ENCODE assay signal across 19 mouse cellular contexts in genomic region chr14:25696356-25696755, GRCm38 (mm10). TPM values are rescaled to one million over a fixed set of nuclear protein-coding genes. Genes with fewer than 3 reads are reported as not detected.
DNase-seq lines count a peak whose midpoint lies in the region; ATAC-seq and TF ChIP-seq lines count a peak whose summit lies in the region.
"Had no signal": no experiment of that assay in that cellular context is flagged by ENCODE, and none has a peak within 500 bp of the region (broad histone marks: within the 10 kb centered on the region; RNA-seq: fewer than 3 reads in every experiment).

No protein-coding gene starts in this region.

- no peak overlapping the region for H3K27ac ChIP-seq in heart, embryonic 13.5 days (replicated peaks)
- H3K27ac ChIP-seq in heart, embryonic 11.5 days (ENCODE audit: low read depth, low read length) = no peak overlapping the region
- no peak overlapping the region for H3K27ac ChIP-seq in liver, embryonic 12.5 days
- H3K27ac ChIP-seq in liver, postnatal 0 days (ENCODE audit: low read depth) = no peak overlapping the region
- no peak overlapping the region for H3K27ac ChIP-seq in stomach, postnatal 0 days (replicated peaks)
- no peak overlapping the region for H3K27ac ChIP-seq in hindbrain, embryonic 11.5 days (ENCODE audit: low read depth, low read length)
- H3K27ac ChIP-seq: limb, embryonic 13.5 days; macrophage; midbrain, embryonic 12.5 days had no signal

- WGBS in heart, embryonic 13.5 days = 69% methylated on average over 2 of the region's 2 CpGs
- WGBS in heart, embryonic 11.5 days (ENCODE audit: insufficient replicate concordance) = 63% methylated on average over 2 of the region's 2 CpGs
- 61% methylated on average over 2 of the region's 2 CpGs for WGBS in liver, embryonic 12.5 days (ENCODE audit: insufficient replicate concordance)
- WGBS in liver, postnatal 0 days (ENCODE audit: insufficient replicate concordance) = 84% methylated on average over 2 of the region's 2 CpGs
- 59% methylated on average over 2 of the region's 2 CpGs for WGBS in stomach, postnatal 0 days
- WGBS in hindbrain, embryonic 11.5 days = 75% methylated on average over 2 of the region's 2 CpGs

- H3K4me1 ChIP-seq in heart, embryonic 13.5 days = peaks cover 39% of the 10 kb centered on the region
- H3K4me1 ChIP-seq in heart, embryonic 11.5 days (ENCODE audit: control insufficient read depth, insufficient read depth, low read length) = peaks cover 13% of the 10 kb centered on the region
- peaks cover 42% of the 10 kb centered on the region for H3K4me1 ChIP-seq in liver, embryonic 12.5 days
- H3K4me1 ChIP-seq in liver, postnatal 0 days (ENCODE audit: insufficient read depth) = peaks cover 14% of the 10 kb centered on the region
- H3K4me1 ChIP-seq in stomach, postnatal 0 days (replicated peaks; ENCODE audit: control insufficient read depth, insufficient read depth) = no peaks in the 10 kb centered on the region
- H3K4me1 ChIP-seq in hindbrain, embryonic 11.5 days (replicated peaks; ENCODE audit: control insufficient read depth, insufficient read depth, low read length) = peaks cover 6% of the 10 kb centered on the region; the same call in 1 of the 2 replicates

- peak; percentile 27 for DNase-seq in adrenal gland, postnatal 10 days
- DNase-seq in adrenal gland, postnatal 36 days = no peak
- no peak for DNase-seq in liver, postnatal 0 days
- DNase-seq in stomach, postnatal 0 days (ENCODE audit: low spot score) = no peak
- DNase-seq in hindbrain, embryonic 11.5 days (ENCODE audit: low spot score) = no peak
- DNase-seq: cerebellum, postnatal 14 days; gastrocnemius, adult 2 months; kidney, adult 11 months; right cerebral cortex, adult 18-20 months had no signal

- no peaks in the 10 kb centered on the region for H3K27me3 ChIP-seq in heart, embryonic 13.5 days (replicated peaks)
- H3K27me3 ChIP-seq in heart, embryonic 11.5 days (ENCODE audit: control insufficient read depth, insufficient read depth, low read length) = no peaks in the 10 kb centered on the region
- H3K27me3 ChIP-seq in liver, embryonic 12.5 days (replicated peaks) = peaks cover 7% of the 10 kb centered on the region; the same call in 1 of the 2 replicates
- H3K27me3 ChIP-seq in liver, postnatal 0 days (ENCODE audit: insufficient read depth, low read length) = no peaks in the 10 kb centered on the region
- no peaks in the 10 kb centered on the region for H3K27me3 ChIP-seq in stomach, postnatal 0 days (ENCODE audit: control insufficient read depth, insufficient read depth, low read length)
- no peaks in the 10 kb centered on the region for H3K27me3 ChIP-seq in hindbrain, embryonic 11.5 days (ENCODE audit: control insufficient read depth, insufficient read depth, low read length)
- H3K27me3 ChIP-seq: limb, embryonic 13.5 days; midbrain, embryonic 12.5 days had no signal

- peaks cover 55% of the 10 kb centered on the region for H3K36me3 ChIP-seq in heart, embryonic 13.5 days
- peaks cover 22% of the 10 kb centered on the region for H3K36me3 ChIP-seq in heart, embryonic 11.5 days (ENCODE audit: control insufficient read depth, insufficient read depth, low read length)
- H3K36me3 ChIP-seq in liver, embryonic 12.5 days = peaks cover 48% of the 10 kb centered on the region
- H3K36me3 ChIP-seq in liver, postnatal 0 days (replicated peaks; ENCODE audit: insufficient read depth, low read length) = peaks cover 34% of the 10 kb centered on the region
- peaks cover 14% of the 10 kb centered on the region for H3K36me3 ChIP-seq in stomach, postnatal 0 days (ENCODE audit: control insufficient read depth, insufficient read depth, low read length)
- H3K36me3 ChIP-seq in hindbrain, embryonic 11.5 days (ENCODE audit: control insufficient read depth, insufficient read depth, low read length) = peaks cover 2% of the 10 kb centered on the region; the same call in 1 of the 2 replicates

- no peaks in the 10 kb centered on the region for H3K9me3 ChIP-seq in heart, embryonic 13.5 days
- no peaks in the 10 kb centered on the region for H3K9me3 ChIP-seq in heart, embryonic 11.5 days (replicated peaks; ENCODE audit: control insufficient read depth, low read length)
- H3K9me3 ChIP-seq in liver, embryonic 12.5 days (replicated peaks) = no peaks in the 10 kb centered on the region
- H3K9me3 ChIP-seq in liver, postnatal 0 days (ENCODE audit: low read length) = no peaks in the 10 kb centered on the region
- no peaks in the 10 kb centered on the region for H3K9me3 ChIP-seq in stomach, postnatal 0 days (ENCODE audit: control insufficient read depth, low read length)
- no peaks in the 10 kb centered on the region for H3K9me3 ChIP-seq in hindbrain, embryonic 11.5 days (ENCODE audit: control insufficient read depth, low read length)
- H3K9me3 ChIP-seq: G1E; hindbrain, embryonic 10.5 days; limb, embryonic 13.5 days; midbrain, embryonic 12.5 days had no signal

- peak overlapping the region; percentile 93 for H3K4me2 ChIP-seq in heart, embryonic 13.5 days
- no peak overlapping the region for H3K4me2 ChIP-seq in heart, embryonic 11.5 days
- H3K4me2 ChIP-seq in liver, embryonic 12.5 days = peak overlapping the region; percentile 98; the same call in 1 of the 2 replicates
- no peak overlapping the region for H3K4me2 ChIP-seq in liver, postnatal 0 days (ENCODE audit: low read depth, low read length)
- peak overlapping the region; percentile 98; the same call in 1 of the 2 replicates for H3K4me2 ChIP-seq in stomach, postnatal 0 days (replicated peaks; ENCODE audit: low read depth)
- H3K4me2 ChIP-seq in hindbrain, embryonic 11.5 days (replicated peaks; ENCODE audit: low read depth, low read length) = no peak overlapping the region
- H3K4me2 ChIP-seq: midbrain, embryonic 12.5 days had no signal

- H3K9ac ChIP-seq in heart, embryonic 13.5 days = 0 out of 2 replicates have a peak overlapping the region, but pooled peaks have one; percentile 98
- H3K9ac ChIP-seq in heart, embryonic 11.5 days (ENCODE audit: low read depth, low read length) = no peak overlapping the region
- no peak overlapping the region for H3K9ac ChIP-seq in liver, embryonic 12.5 days
- H3K9ac ChIP-seq in liver, postnatal 0 days (replicated peaks) = no peak overlapping the region
- H3K9ac ChIP-seq in stomach, postnatal 0 days (ENCODE audit: low read length) = no peak overlapping the region
- H3K9ac ChIP-seq in hindbrain, embryonic 11.5 days (ENCODE audit: low read depth, low read length) = no peak overlapping the region
- H3K9ac ChIP-seq: midbrain, embryonic 12.5 days had no signal

- H3K4me3 ChIP-seq in heart, embryonic 13.5 days = peak overlapping the region; percentile 95; the same call in 1 of the 2 replicates
- no peak overlapping the region for H3K4me3 ChIP-seq in heart, embryonic 11.5 days (ENCODE audit: low read depth, low read length)
- H3K4me3 ChIP-seq in liver, embryonic 12.5 days = no peak overlapping the region
- no peak overlapping the region for H3K4me3 ChIP-seq in liver, postnatal 0 days (ENCODE audit: low read depth, low read length)
- no peak overlapping the region for H3K4me3 ChIP-seq in stomach, postnatal 0 days (ENCODE audit: low read depth, low read length)
- H3K4me3 ChIP-seq in hindbrain, embryonic 11.5 days (ENCODE audit: low read depth, low read length) = no peak overlapping the region
- H3K4me3 ChIP-seq: gastrocnemius, adult 2 months; hindbrain, embryonic 10.5 days; limb, embryonic 13.5 days; midbrain, embryonic 12.5 days had no signal

- no peak for TF ChIP-seq EP300 in liver, postnatal 0 days (IDR thresholded peaks at IDR 0.05; ENCODE audit: low read depth)
- no peak for TF ChIP-seq EP300 in stomach, postnatal 0 days (optimal IDR thresholded peaks at IDR 0.05)

- no peak for ATAC-seq in heart, embryonic 13.5 days (ENCODE audit: extremely low read depth, insufficient number of reproducible peaks, low FRiP score, low TSS enrichment)
- no peak for ATAC-seq in heart, embryonic 11.5 days (replicated peaks; ENCODE audit: insufficient number of reproducible peaks, low FRiP score, low TSS enrichment)
- ATAC-seq in liver, embryonic 12.5 days = no peak
- ATAC-seq in liver, postnatal 0 days = no peak
- ATAC-seq in stomach, postnatal 0 days (ENCODE audit: low FRiP score, low TSS enrichment) = no peak
- ATAC-seq in hindbrain, embryonic 11.5 days (ENCODE audit: low FRiP score) = no peak
- ATAC-seq: activated CD4-positive, CD25-positive, alpha-beta regulatory T cell, adult 4 months; CD4-positive, CD25-positive, alpha-beta regulatory T cell, adult 4 months had no signal

- no peak for TF ChIP-seq CTCF in liver, postnatal 0 days (IDR thresholded peaks at IDR 0.05; ENCODE audit: low read depth)
- TF ChIP-seq CTCF in stomach, postnatal 0 days (IDR thresholded peaks at IDR 0.05; ENCODE audit: low read depth) = no peak

RNA-seq across cellular contexts. Expression of gene Ppif, which starts 2.4 kb away (rescaled TPM):
- 10 to 100 TPM; 47.9 to 66.6 TPM for total RNA-seq in adrenal gland, postnatal 10 days (2021)
- 10 to 100 TPM; 24.4 to 27.7 TPM for total RNA-seq in adrenal gland, postnatal 36 days (2021)
- polyA plus RNA-seq in heart, embryonic 13.5 days (2015; fragmentation: Nextera tagmentation; extraction: Ambion mirVana) = 93.7 and 99.8 TPM in 2 replicates
- polyA plus RNA-seq in heart, embryonic 11.5 days (2014; fragmentation: Nextera tagmentation; extraction: Ambion mirVana) = 92.7 and 99.4 TPM in 2 replicates
- 46.8 and 48.4 TPM in 2 replicates for polyA plus RNA-seq in liver, embryonic 12.5 days (2016; fragmentation: Nextera tagmentation; extraction: Ambion mirVana)
- polyA plus RNA-seq in liver, postnatal 0 days (2015; fragmentation: Nextera tagmentation; extraction: Ambion mirVana) = 36.0 and 38.4 TPM in 2 replicates
- 66.1 and 74.6 TPM in 2 replicates for polyA plus RNA-seq in stomach, postnatal 0 days (2015; fragmentation: Nextera tagmentation; extraction: Ambion mirVana)
- polyA plus RNA-seq in hindbrain, embryonic 11.5 days (2014; fragmentation: Nextera tagmentation; extraction: Ambion mirVana) = 32.3 and 33.3 TPM in 2 replicates

Comparison
In these comparisons a context has a peak if more than half of its experiments do, and no peak if none do; other contexts are left out.
1. H3K4me2 ChIP-seq: peak in heart, embryonic 13.5 days (single experiment), liver, embryonic 12.5 days (single experiment) and stomach, postnatal 0 days (single experiment); none in heart, embryonic 11.5 days (single experiment), liver, postnatal 0 days (single experiment) and hindbrain, embryonic 11.5 days (single experiment).